Mouse (Mus musculus) C2C12 (cell line): ENCODE results near the gene Wdr24. TPM values are rescaled to one million over a fixed set of nuclear protein-coding genes. Genes with fewer than 3 reads are reported as not detected.
A peak's percentile ranks its signal among the peaks of the same experiment; 100 is the strongest.

ENCODE experiments used
- H3K27me3 ChIP-seq: one replicate; pipeline ENCODE4 v1.6.1; 2011; ENCODE audit not compliant: control insufficient read depth, insufficient read depth, insufficient read length
- H3K36me3 ChIP-seq: one replicate; pipeline ENCODE4 v1.6.1; 2011; ENCODE audit not compliant: control insufficient read depth, insufficient read depth
- H3K4me3 ChIP-seq: one replicate; pipeline ENCODE4 v1.5.1; 2011; ENCODE audit warnings: mild to moderate bottlenecking, control low read depth; ENCODE audit not compliant: poor library complexity, insufficient read depth, severe bottlenecking
- H3K79me2 ChIP-seq: one replicate; pipeline ENCODE4 v1.6.1; 2011; ENCODE audit not compliant: control insufficient read depth, insufficient read depth
- H3K79me3 ChIP-seq: one replicate; pipeline ENCODE4 v1.6.1; 2011; ENCODE audit warnings: low read depth, control low read depth
- H3ac ChIP-seq: one replicate; pipeline ENCODE3; 2011; ENCODE audit warnings: low read depth; ENCODE audit not compliant: control insufficient read depth, insufficient read length
- CEBPB ChIP-seq: IDR thresholded peaks from one replicate; pipeline ENCODE4 v1.6.1; 2011; ENCODE audit warnings: low read depth, mild to moderate bottlenecking, control low read depth, moderate library complexity
- CTCF ChIP-seq: IDR thresholded peaks from one replicate; pipeline ENCODE4 v1.5.1; 2011; ENCODE audit not compliant: control insufficient read depth, insufficient read depth, insufficient read length
- FOSL1 ChIP-seq: IDR thresholded peaks from one replicate; pipeline ENCODE4 v1.8.0; 2011; ENCODE audit warnings: mild to moderate bottlenecking, low read length; ENCODE audit not compliant: poor library complexity, insufficient read depth, severe bottlenecking
- MAX ChIP-seq: IDR thresholded peaks from one replicate; pipeline ENCODE4 v1.6.1; 2011; ENCODE audit warnings: mild to moderate bottlenecking, control low read depth
- MYOD1 ChIP-seq: IDR thresholded peaks from one replicate; pipeline ENCODE4 v1.6.1; 2011; ENCODE audit warnings: low read depth; ENCODE audit not compliant: control insufficient read depth, insufficient read length
- MYOG ChIP-seq: IDR thresholded peaks from one replicate; pipeline ENCODE4 v1.6.1; 2011; ENCODE audit not compliant: control insufficient read depth, insufficient read length; ENCODE audit errors: extremely low read depth
- USF1 ChIP-seq: IDR thresholded peaks from one replicate; pipeline ENCODE4 v1.6.1; 2011; ENCODE audit warnings: low read depth, mild to moderate bottlenecking, control low read depth, moderate library complexity
- polyA plus RNA-seq: library from polyadenylated mRNA; unstranded; fragments of >200 nt; fragmentation: generic; extraction: Trizol; gene quantifications from one replicate; pipeline ENCODE4 v1.2.1, GENCODE M21; 2012; ENCODE audit warnings: missing spikeins

Wdr24 gene
- polyA plus RNA-seq, 1 experiment = 14.3 TPM

DNA sequence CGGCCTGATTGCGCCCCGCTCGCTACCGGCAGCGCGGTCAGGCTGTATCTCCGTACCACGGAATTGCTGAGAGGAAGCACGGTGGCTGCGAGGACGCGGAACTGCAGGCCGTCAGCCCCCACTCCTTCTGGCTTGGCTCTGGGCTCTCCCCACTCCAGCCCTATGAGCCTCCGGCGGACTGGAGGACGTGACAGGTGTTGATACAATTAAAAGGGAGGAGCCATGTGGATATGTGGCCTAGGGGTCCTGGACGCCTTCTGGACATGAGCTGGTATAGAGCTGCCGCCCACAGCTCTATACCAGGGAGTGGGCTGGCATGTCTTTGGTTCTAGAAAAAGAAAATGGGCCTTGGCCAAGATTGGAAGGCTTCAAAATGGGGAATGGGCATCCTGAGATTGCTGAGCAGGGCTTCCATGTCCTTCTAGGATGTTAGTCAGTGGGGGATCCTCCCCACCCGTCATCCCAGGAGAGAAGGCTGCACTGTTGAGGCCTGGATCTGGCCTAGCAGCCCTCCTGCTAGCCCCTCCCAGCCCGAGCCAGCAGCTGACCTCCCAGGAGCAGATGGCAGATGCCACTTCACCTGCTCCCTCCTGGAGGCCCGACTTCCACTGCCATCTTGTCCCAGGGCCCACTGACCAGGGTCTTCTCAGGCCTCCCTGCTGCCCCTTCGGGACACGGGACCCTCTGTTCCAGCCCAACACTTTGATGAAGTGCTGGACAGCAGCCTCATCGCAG is 13.7 kb upstream of the Wdr24 start:
- H3K4me3 ChIP-seq = peak overlapping the region; percentile 43
- no peaks in the 10 kb centered on the region for H3K79me2 ChIP-seq
- peak overlapping the region; percentile 76 for H3ac ChIP-seq
- TF ChIP-seq FOSL1 = no peak
- no peak for TF ChIP-seq MYOG
- no peak for TF ChIP-seq MYOD1
- TF ChIP-seq CEBPB = no peak
- no peak for TF ChIP-seq USF1
- TF ChIP-seq MAX = no peak
- TF ChIP-seq CTCF = no peak
- H3K36me3 ChIP-seq = no peaks in the 10 kb centered on the region
- H3K27me3 ChIP-seq = no peaks in the 10 kb centered on the region
- H3K79me3 ChIP-seq = no peaks in the 10 kb centered on the region

GRCm38 (mm10) chr17:25810890-25811289 is 12.5 kb upstream of the Wdr24 start:
- TF ChIP-seq CTCF (no peak), MYOD1 (no peak)
- H3ac ChIP-seq = no peak overlapping the region
- no peaks in the 10 kb centered on the region for H3K79me2 ChIP-seq
- H3K79me3 ChIP-seq = no peaks in the 10 kb centered on the region
- no peaks in the 10 kb centered on the region for H3K36me3 ChIP-seq
- H3K27me3 ChIP-seq = no peaks in the 10 kb centered on the region
- H3K4me3 ChIP-seq = no peak overlapping the region

DNA sequence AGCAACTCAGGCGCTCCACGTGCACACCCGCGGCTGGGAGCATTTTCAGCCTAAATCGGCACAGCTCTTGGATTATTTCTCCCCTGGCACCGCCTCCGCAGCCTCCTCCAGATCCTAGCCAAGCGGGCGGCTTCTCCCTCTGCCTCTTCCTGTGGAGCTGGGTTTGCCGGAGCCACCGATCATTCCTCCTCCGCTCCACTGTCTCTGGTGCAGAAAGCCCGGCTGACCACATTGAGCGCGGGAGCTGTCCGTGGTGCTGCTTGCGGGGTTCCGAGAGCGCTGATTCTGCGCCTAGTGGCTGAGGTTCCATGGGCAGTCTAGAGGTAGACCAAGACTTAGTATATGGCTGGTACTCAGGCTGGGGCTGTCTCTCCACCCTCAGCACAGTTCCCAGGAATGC is 10.0 kb upstream of the Wdr24 start:
- H3K36me3 ChIP-seq = no peaks in the 10 kb centered on the region
- H3ac ChIP-seq = no peak overlapping the region
- no peaks in the 10 kb centered on the region for H3K79me2 ChIP-seq
- H3K79me3 ChIP-seq = no peaks in the 10 kb centered on the region
- H3K4me3 ChIP-seq = no peak overlapping the region
- peak; percentile 68 for TF ChIP-seq MAX
- no peak for TF ChIP-seq USF1
- H3K27me3 ChIP-seq = no peaks in the 10 kb centered on the region

GRCm38 (mm10) chr17:25817662-25818061 is 5.8 kb upstream of the Wdr24 start:
- H3ac ChIP-seq = no peak overlapping the region
- H3K4me3 ChIP-seq = no peak overlapping the region
- H3K36me3 ChIP-seq = no peaks in the 10 kb centered on the region
- H3K27me3 ChIP-seq = no peaks in the 10 kb centered on the region
- no peaks in the 10 kb centered on the region for H3K79me2 ChIP-seq
- no peaks in the 10 kb centered on the region for H3K79me3 ChIP-seq
- TF ChIP-seq MYOG = no peak
- TF ChIP-seq MYOD1 = no peak
- no peak for TF ChIP-seq MAX
- no peak for TF ChIP-seq FOSL1
- TF ChIP-seq CEBPB = no peak

- Histone ChIP-seq H3K79me2 (peaks cover 4% of the 10 kb centered on the region), H3K36me3 (no peaks in the 10 kb centered on the region), H3K79me3 (no peaks in the 10 kb centered on the region), H3ac (peak overlapping the region; percentile 12), H3K4me3 (no peak overlapping the region), H3K27me3 (no peaks in the 10 kb centered on the region)
- TF ChIP-seq MAX (no peak), CEBPB (no peak), CTCF (no peak), FOSL1 (no peak), USF1 (no peak), MYOG (no peak), MYOD1 (no peak)
These were observed 4.3 kb upstream of the Wdr24 start for GRCm38 (mm10) chr17:25818851-25819780.
